Mouse (Mus musculus) naive thymus-derived CD4-positive, alpha-beta T cell, adult 2 months (primary cell): ENCODE data around the gene Tle2.

Experiments used
- DNase-seq: peaks from one replicate; pipeline ENCODE4 v3.0.0-alpha.2; 2011; ENCODE audit warnings: low read depth

Gene Tle2

GRCm38 (mm10) chr10:81604968-81605665 is 30.8 kb downstream of the Tle2 start:
- peak; percentile 93 for DNase-seq

GRCm38 (mm10) chr10:81605666-81605973 is 31.3 kb downstream of the Tle2 start:
- DNase-seq = no peak

- DNase-seq = peak; percentile 91
Measured at GRCm38 (mm10) chr10:81605974-81606751, 31.8 kb downstream of the Tle2 start, which contains the start of gene BC025920. TSS of gene BC025920 (plus strand) at chr10:81606270.

GRCm38 (mm10) chr10:81608308-81608707 is 33.9 kb downstream of the Tle2 start:
- no peak for DNase-seq

- DNase-seq = no peak
Measured at GRCm38 (mm10) chr10:81612779-81613178, 38.4 kb downstream of the Tle2 start.

GRCm38 (mm10) chr10:81615486-81615885 is 41.1 kb downstream of the Tle2 start:
- no peak for DNase-seq

- no peak for DNase-seq
Measured at GRCm38 (mm10) chr10:81619976-81620375, 45.6 kb downstream of the Tle2 start.

- no peak for DNase-seq
Measured at GRCm38 (mm10) chr10:81620786-81621185, 46.4 kb downstream of the Tle2 start.

GRCm38 (mm10) chr10:81623441-81623840 is 49.1 kb downstream of the Tle2 start:
- no peak for DNase-seq

- DNase-seq = no peak
Measured at GRCm38 (mm10) chr10:81626101-81626993, 52.0 kb downstream of the Tle2 start.

- peak; percentile 96 for DNase-seq
Measured at GRCm38 (mm10) chr10:81626994-81627835, 52.9 kb downstream of the Tle2 start, which contains the start of gene Sirt6. TSS of gene Sirt6 (minus strand) at chr10:81627797.

GRCm38 (mm10) chr10:81627836-81628220 is 53.5 kb downstream of the Tle2 start:
- no peak for DNase-seq

- DNase-seq = no peak
Measured at GRCm38 (mm10) chr10:81628390-81628789, 54.0 kb downstream of the Tle2 start, which contains the start of gene Ankrd24. TSS of gene Ankrd24 (plus strand) at chr10:81628540.

GRCm38 (mm10) chr10:81633253-81634099 is 59.1 kb downstream of the Tle2 start:
- DNase-seq = peak; percentile 91

- DNase-seq = no peak
Measured at GRCm38 (mm10) chr10:81636338-81636737, 62.0 kb downstream of the Tle2 start.

GRCm38 (mm10) chr10:81638101-81638500 is 63.7 kb downstream of the Tle2 start:
- DNase-seq = no peak
